Mouse (Mus musculus) stomach, embryonic 14.5 days (tissue): ENCODE measurements around the gene Zmym3. TPM values are rescaled to one million over a fixed set of nuclear protein-coding genes. Genes with fewer than 3 reads are reported as not detected.

Source experiments
- ATAC-seq: fragments of 200-750 bp; cut with Nextera tagmentation; 2 replicates; pipeline ENCODE4 v1.8.0; 2017; ENCODE audit warnings: low read depth, moderate TSS enrichment; ENCODE audit not compliant: insufficient number of reproducible peaks, insufficient read depth, low FRiP score
- H3K27ac ChIP-seq: fragments of 300-500 bp; sonication (generic); 2 replicates; pipeline ENCODE4 v1.5.1; 2014; ENCODE audit warnings: mild to moderate bottlenecking, low read length, moderate library complexity, mixed read lengths
- H3K27me3 ChIP-seq: fragments of 300-500 bp; sonication (generic); 2 replicates; pipeline ENCODE4 v1.6.1; 2014; ENCODE audit warnings: low read length, control low read depth, mixed read lengths; ENCODE audit not compliant: control insufficient read depth, insufficient read depth
- H3K36me3 ChIP-seq: fragments of 300-500 bp; sonication (generic); 2 replicates; pipeline ENCODE4 v1.6.1; 2014; ENCODE audit warnings: mild to moderate bottlenecking, control low read depth, low read length, moderate library complexity, mixed read lengths; ENCODE audit not compliant: control insufficient read depth, insufficient read depth
- H3K4me1 ChIP-seq: fragments of 300-500 bp; sonication (generic); 2 replicates; pipeline ENCODE4 v1.6.1; 2014; ENCODE audit warnings: low read length, control low read depth, mixed read lengths; ENCODE audit not compliant: control insufficient read depth, insufficient read depth
- H3K4me2 ChIP-seq: fragments of 300-500 bp; sonication (generic); replicated peaks from 2 replicates; pipeline ENCODE4 v1.6.1; 2014; ENCODE audit warnings: low read depth, low read length, control low read depth
- H3K4me3 ChIP-seq: fragments of 300-500 bp; sonication (generic); 2 replicates; pipeline ENCODE4 v1.5.1; 2014; ENCODE audit warnings: low read depth, low read length, control low read depth
- H3K9ac ChIP-seq: fragments of 300-500 bp; sonication (generic); replicated peaks from 2 replicates; pipeline ENCODE4 v1.6.1; 2014; ENCODE audit warnings: low read depth, mild to moderate bottlenecking, control low read depth, low read length, moderate library complexity, mixed read lengths
- H3K9me3 ChIP-seq: fragments of 300-500 bp; sonication (generic); 2 replicates; pipeline ENCODE4 v1.6.1; 2016; ENCODE audit warnings: low read depth, low read length, control low read depth; ENCODE audit not compliant: control insufficient read depth
- WGBS: fragments of 180-500 bp; shearing (Covaris S2); extraction: QIAGEN DNeasy Blood & Tissue Kit; methylation state at CpG from one replicate; pipeline ENCODE4 v1.1.7; 2014; 5-methylcytosine and 5-hydroxymethylcytosine counted together
- polyA plus RNA-seq: library from polyadenylated mRNA; unstranded; fragments of >200 nt; fragmentation: Nextera tagmentation; extraction: Ambion mirVana; gene quantifications from 2 replicates; pipeline ENCODE4 v1.2.1, GENCODE M21; 2014

Gene Zmym3
- polyA plus RNA-seq, 1 experiment from 2014 or later: 30.4 TPM

DNA sequence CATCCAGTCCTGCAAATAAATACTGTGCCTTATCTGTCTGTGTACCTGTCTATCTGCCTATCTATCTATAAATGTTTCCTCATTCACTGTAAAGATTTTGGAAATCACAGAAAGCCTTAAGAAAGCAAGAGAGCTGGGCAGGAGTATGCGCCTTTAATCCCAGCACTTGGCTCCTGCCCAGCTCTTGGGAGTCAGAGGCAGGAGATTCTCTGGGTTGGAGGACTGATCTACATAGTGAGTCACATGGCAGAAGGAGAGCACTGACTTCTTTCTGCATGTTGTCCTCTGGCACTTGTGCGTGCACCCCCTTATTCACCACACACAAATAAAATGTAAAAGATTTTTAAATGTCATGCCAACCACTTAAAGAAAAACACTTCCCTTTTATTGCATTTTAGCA is 2.8 kb upstream of the Zmym3 start:
- WGBS: 86% methylated on average over 2 of the region's 2 CpGs
- Histone ChIP-seq H3K36me3 (no peaks in the 10 kb centered on the region), H3K27ac (no peak overlapping the region), H3K9ac (no peak overlapping the region), H3K4me2 (no peak overlapping the region), H3K9me3 (no peaks in the 10 kb centered on the region), H3K4me3 (no peak overlapping the region), H3K4me1 (peaks cover 1% of the 10 kb centered on the region; the same call in 1 of the 2 replicates), H3K27me3 (no peaks in the 10 kb centered on the region)
- ATAC-seq: no peak

DNA sequence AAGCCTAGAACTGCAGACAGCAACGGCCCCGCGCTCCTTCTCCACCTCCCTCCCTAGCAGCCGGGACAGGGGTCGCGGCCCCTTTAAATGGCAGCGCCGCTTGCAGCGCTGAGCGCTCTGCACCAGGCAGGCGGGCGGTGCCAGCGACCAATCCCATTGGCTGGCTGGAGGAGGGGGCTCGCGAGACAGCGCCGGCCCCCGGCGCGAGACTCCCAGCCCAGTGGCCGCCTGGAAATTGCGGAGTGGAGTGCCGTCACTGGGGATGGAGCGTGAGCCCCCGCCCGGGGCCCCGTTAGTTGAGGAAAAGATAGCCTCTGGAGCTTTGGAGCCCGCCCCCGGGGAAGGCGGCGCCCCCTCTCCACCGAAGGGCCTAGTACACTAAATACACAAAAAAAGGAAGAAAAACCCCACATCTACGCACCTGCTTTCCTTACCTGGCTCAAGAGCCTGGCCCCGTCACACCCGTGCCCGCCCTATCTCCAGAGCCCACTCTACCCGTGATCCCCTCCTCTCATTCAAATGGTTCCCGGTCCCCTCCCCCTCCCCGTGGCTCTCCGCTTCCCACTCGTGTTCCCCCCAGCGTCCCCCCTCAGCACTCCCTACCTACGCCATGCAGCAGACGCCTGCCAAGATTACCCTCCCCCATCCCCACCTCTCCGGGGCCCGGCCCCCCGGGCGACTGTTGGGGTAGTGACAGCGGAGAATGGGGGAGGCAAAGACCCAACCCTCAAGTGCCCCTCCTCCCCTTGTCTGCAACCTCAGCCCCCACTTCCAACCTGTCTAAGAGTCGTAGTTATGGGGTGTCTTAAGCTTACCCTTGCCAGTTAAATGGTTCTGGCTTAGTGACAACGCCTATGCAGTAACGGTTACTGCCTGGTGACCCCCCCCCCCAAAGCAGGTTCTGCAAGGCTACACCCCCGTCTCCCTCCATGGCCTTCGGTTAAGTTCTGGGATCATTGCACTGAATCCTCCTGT is 637 bp downstream of the Zmym3 start:
- Histone ChIP-seq H3K36me3 (no peaks in the 10 kb centered on the region; the same call in 1 of the 2 replicates), H3K27ac (peak overlapping the region; percentile 61; the same call in 1 of the 2 replicates), H3K4me3 (peak overlapping the region; percentile 48), H3K4me2 (peak overlapping the region; percentile 44), H3K9ac (peak overlapping the region; percentile 46; the same call in 1 of the 2 replicates), H3K9me3 (no peaks in the 10 kb centered on the region), H3K4me1 (peaks cover 5% of the 10 kb centered on the region; the same call in 1 of the 2 replicates), H3K27me3 (no peaks in the 10 kb centered on the region)
- 18% methylated on average over 50 of the region's 54 CpGs for WGBS
- peak; percentile 95 for ATAC-seq

DNA sequence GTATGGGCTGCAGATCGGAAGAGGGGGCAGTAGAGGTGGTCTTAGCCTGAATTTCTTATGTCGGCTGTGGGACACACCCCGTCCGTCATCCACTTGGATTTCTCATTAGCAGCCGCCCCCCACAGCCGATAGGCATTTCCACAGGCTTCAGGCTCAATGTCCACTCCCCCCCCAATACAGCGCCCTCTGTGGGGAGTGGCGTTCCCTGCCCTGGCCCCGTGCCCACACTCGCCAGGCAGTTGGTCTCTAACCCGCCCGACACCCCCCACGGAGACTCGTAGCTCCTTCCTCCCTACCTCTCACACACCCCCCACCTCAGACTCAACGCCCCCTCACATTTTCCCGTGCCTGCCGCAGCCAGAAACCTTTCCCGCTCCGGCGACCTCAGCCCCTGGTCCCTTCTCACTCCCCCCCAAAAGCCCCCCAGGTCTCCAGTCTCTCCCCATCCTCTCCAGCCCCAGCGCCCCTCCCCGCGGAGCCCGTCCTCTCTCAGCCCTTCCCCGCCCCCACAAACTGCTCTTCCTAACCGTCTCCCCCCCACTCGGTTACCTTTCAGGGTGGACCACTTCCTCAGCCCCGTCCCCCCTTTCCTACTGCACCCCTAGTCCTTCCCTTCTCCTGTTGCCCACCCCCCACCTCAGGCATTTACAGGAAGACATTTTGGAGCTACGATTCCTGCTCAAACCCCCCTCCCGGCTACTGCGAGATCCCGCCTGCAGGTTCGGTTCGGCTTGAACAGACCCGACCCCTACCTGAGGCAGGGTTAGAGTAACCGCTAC is 1.5 kb downstream of the Zmym3 start:
- H3K27ac ChIP-seq: peak overlapping the region; percentile 48; the same call in 1 of the 2 replicates
- no peaks in the 10 kb centered on the region for H3K9me3 ChIP-seq
- H3K4me2 ChIP-seq: peak overlapping the region; percentile 36
- H3K4me3 ChIP-seq: peak overlapping the region; percentile 48
- peak overlapping the region; percentile 46; the same call in 1 of the 2 replicates for H3K9ac ChIP-seq
- WGBS: 24% methylated on average over 32 of the region's 36 CpGs
- no peaks in the 10 kb centered on the region; the same call in 1 of the 2 replicates for H3K36me3 ChIP-seq
- no peak for ATAC-seq
- H3K27me3 ChIP-seq: no peaks in the 10 kb centered on the region
- peaks cover 5% of the 10 kb centered on the region; the same call in 1 of the 2 replicates for H3K4me1 ChIP-seq

DNA sequence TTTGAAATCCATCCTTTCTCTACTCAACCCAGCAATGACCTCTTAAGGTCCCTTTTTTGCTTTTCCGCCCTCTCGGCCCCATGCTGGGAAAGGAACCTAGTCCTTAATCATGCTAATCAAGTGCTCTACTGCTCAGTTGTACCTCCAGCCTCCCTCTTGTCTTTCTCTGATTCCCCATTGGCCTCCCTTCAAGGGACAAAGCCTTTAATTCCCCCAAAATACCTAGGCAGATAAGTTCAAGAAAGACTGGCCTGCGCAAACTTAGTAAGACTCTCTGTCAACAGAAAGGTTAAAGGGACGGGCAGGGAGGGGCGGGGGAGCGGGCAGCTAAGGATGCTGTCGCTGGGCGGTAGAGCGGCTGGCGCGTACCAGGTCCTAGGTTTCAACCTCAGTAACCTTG is 24.2 kb downstream of the Zmym3 start:
- H3K4me3 ChIP-seq: no peak overlapping the region
- H3K27ac ChIP-seq: no peak overlapping the region
- WGBS: 31% methylated on average over 11 of the region's 11 CpGs
- H3K4me1 ChIP-seq: no peaks in the 10 kb centered on the region
- H3K36me3 ChIP-seq: no peaks in the 10 kb centered on the region
- H3K4me2 ChIP-seq: no peak overlapping the region
- ATAC-seq: no peak
- no peaks in the 10 kb centered on the region for H3K9me3 ChIP-seq
- no peak overlapping the region for H3K9ac ChIP-seq
- no peaks in the 10 kb centered on the region for H3K27me3 ChIP-seq

DNA sequence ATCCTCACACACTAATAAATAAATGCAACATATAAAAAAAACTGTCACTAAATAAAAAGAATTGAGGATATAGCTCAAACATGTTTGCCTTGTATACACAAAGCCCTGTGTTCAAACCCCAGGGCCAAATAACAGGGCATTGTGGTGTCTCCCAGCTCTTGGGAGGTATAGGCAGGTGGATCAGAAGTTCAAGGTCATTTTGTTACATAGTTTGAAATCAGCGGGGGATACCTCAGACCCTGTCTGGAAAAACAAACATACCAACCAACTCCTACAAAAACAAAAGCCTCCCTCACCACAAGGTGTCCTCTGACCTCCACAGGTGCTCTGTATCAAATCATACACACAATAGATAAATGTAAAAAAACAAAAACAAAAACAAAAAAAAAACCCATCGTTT is 26.3 kb downstream of the Zmym3 start:
- no peak overlapping the region for H3K27ac ChIP-seq
- 59% methylated on average over 2 of the region's 2 CpGs for WGBS
- no peak for ATAC-seq

DNA sequence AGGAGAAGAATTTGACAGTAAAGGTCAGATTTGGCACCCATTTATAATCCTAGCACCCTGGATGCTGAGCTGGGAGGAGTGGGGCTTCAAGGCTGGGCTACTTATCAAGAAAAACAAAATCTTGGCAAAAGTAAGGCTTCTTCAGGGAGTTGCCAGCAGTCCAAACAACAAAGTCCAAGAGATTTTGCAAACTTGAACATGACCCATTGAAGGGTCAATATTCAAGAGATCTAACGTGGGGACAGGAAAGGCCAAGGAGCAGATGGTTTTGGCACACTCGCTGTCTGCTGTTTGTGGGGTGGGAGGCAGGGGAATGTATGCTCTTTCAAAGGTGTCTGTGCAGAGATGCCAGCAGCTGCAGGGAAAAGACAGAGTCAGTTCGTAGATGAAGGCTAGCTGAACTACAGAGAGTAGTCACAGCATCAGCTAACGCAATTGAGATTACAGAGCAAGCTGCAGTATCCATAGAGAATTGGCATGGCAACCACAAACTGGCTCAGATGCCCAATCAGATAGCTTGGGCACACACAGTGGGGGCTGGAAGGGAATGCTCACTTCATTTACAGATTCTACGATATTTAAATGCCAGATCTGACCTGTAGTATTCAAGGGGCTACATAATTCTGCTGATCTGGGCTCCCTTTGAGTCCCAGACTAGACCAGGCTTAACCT is 31.6 kb downstream of the Zmym3 start:
- no peak overlapping the region for H3K4me2 ChIP-seq
- H3K4me1 ChIP-seq: no peaks in the 10 kb centered on the region
- H3K9ac ChIP-seq: no peak overlapping the region
- H3K4me3 ChIP-seq: no peak overlapping the region
- ATAC-seq: no peak
- no peaks in the 10 kb centered on the region for H3K36me3 ChIP-seq
- WGBS: 65% methylated on average over 5 of the region's 5 CpGs
- no peak overlapping the region for H3K27ac ChIP-seq
- H3K27me3 ChIP-seq: no peaks in the 10 kb centered on the region
- no peaks in the 10 kb centered on the region for H3K9me3 ChIP-seq

More for the DNA sequence above, 26.3 kb downstream of the Zmym3 start:
- no peak overlapping the region for H3K4me3 ChIP-seq
- no peaks in the 10 kb centered on the region for H3K9me3 ChIP-seq
- no peak overlapping the region for H3K9ac ChIP-seq
- H3K27me3 ChIP-seq: no peaks in the 10 kb centered on the region
- H3K4me1 ChIP-seq: no peaks in the 10 kb centered on the region
- H3K36me3 ChIP-seq: no peaks in the 10 kb centered on the region
- H3K4me2 ChIP-seq: no peak overlapping the region

DNA sequence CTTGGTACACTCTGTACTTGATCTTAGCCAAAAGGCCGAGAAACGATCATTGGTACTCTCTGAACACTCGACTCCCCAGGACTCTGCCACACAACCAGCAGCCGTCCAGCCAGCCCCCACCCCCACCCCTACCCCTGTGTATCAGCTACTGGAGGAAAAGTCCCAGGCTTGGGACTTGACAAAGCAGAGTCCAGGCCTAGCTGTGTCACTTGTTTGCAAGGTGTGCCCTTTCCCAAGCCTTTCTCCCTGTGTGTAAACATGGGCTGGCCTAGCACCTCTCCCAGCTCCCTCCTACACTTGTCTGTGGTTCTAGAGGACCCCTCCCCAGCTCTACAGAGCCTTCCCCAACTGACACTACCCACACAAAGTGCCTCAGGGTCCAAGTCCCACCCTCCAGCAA is 34.4 kb downstream of the Zmym3 start:
- Histone ChIP-seq H3K27ac (no peak overlapping the region), H3K9ac (no peak overlapping the region), H3K27me3 (0 out of 2 replicates have a peak, but pooled peaks cover 7% of the 10 kb centered on the region), H3K4me1 (no peaks in the 10 kb centered on the region), H3K4me2 (no peak overlapping the region), H3K4me3 (no peak overlapping the region), H3K36me3 (no peaks in the 10 kb centered on the region), H3K9me3 (no peaks in the 10 kb centered on the region)
- no peak for ATAC-seq
- 50% methylated on average over 4 of the region's 4 CpGs for WGBS
